Mouse (Mus musculus) midbrain, embryonic 15.5 days (tissue): ENCODE data around the gene Hspb8. TPM values are rescaled to one million over a fixed set of nuclear protein-coding genes. Genes with fewer than 3 reads are reported as not detected.

ENCODE experiments used
- ATAC-seq: fragments of 200-750 bp; cut with Nextera tagmentation; replicated peaks from 2 replicates; pipeline ENCODE4 v1.8.0; 2017; ENCODE audit warnings: moderate TSS enrichment
- H3K27ac ChIP-seq: fragments of 300-500 bp; sonication (generic); 2 replicates; pipeline ENCODE4 v1.5.1; 2015; ENCODE audit warnings: mild to moderate bottlenecking, inconsistent platforms
- H3K27me3 ChIP-seq: fragments of 300-500 bp; sonication (generic); replicated peaks from 2 replicates; pipeline ENCODE4 v1.6.1; 2015; ENCODE audit warnings: inconsistent platforms
- H3K36me3 ChIP-seq: fragments of 300-500 bp; sonication (generic); replicated peaks from 2 replicates; pipeline ENCODE4 v1.6.1; 2015; ENCODE audit warnings: inconsistent platforms
- H3K4me1 ChIP-seq: fragments of 300-500 bp; sonication (generic); 2 replicates; pipeline ENCODE4 v1.6.1; 2015; ENCODE audit warnings: inconsistent platforms
- H3K4me2 ChIP-seq: fragments of 300-500 bp; sonication (generic); 2 replicates; pipeline ENCODE4 v1.6.1; 2015; ENCODE audit warnings: inconsistent platforms, mild to moderate bottlenecking, moderate library complexity
- H3K4me3 ChIP-seq: fragments of 300-500 bp; sonication (generic); 2 replicates; pipeline ENCODE4 v1.5.1; 2015; ENCODE audit warnings: mild to moderate bottlenecking, inconsistent platforms
- H3K9ac ChIP-seq: fragments of 300-500 bp; sonication (generic); 2 replicates; pipeline ENCODE4 v1.6.1; 2015; ENCODE audit warnings: mild to moderate bottlenecking, inconsistent platforms
- H3K9me3 ChIP-seq: fragments of 300-500 bp; sonication (generic); 2 replicates; pipeline ENCODE4 v1.6.1; 2016; ENCODE audit warnings: inconsistent platforms
- WGBS: fragments of 180-500 bp; shearing (Covaris S2); methylation state at CpG from one replicate; pipeline ENCODE4 v1.1.7; 2015; ENCODE audit warnings: mixed read lengths; 5-methylcytosine and 5-hydroxymethylcytosine counted together
- polyA plus RNA-seq: library from polyadenylated mRNA; unstranded; fragments of >200 nt; fragmentation: Nextera tagmentation; extraction: Ambion mirVana; gene quantifications from 2 replicates; pipeline ENCODE4 v1.2.1, GENCODE M21; 2015

Hspb8 gene
- polyA plus RNA-seq = 3.9 and 5.2 TPM in 2 replicates

- Histone ChIP-seq H3K9ac (peak within 1 kb of the TSS; percentile 3; the same call in 1 of the 2 replicates), H3K27me3 (no peaks in the 10 kb centered on the region; the same call in 1 of the 2 replicates), H3K4me2 (peak within 1 kb of the TSS; percentile 47), H3K4me1 (peaks cover 20% of the 10 kb centered on the region), H3K27ac (0 out of 2 replicates have a peak within 1 kb of the TSS, but pooled peaks have one; percentile 23), H3K9me3 (no peaks in the 10 kb centered on the region), H3K36me3 (no peaks in the 10 kb centered on the region), H3K4me3 (no peak within 1 kb of the TSS; the same call in 1 of the 2 replicates)
- WGBS = 1% methylated on average over 20 of the region's 20 CpGs
- ATAC-seq = no peak
Observed at GRCm38 (mm10) chr5:116422699-116423201, at the start of gene Hspb8. Hspb8 (minus strand) TSS chr5:116422864.

- 0 out of 2 replicates have a peak overlapping the region, but pooled peaks have one; percentile 9 for H3K27ac ChIP-seq
- H3K27me3 ChIP-seq = no peaks in the 10 kb centered on the region
- no peak overlapping the region for H3K9ac ChIP-seq
- no peak overlapping the region for H3K4me2 ChIP-seq
- no peak for ATAC-seq
- H3K36me3 ChIP-seq = peaks cover 24% of the 10 kb centered on the region
- H3K9me3 ChIP-seq = peaks cover 18% of the 10 kb centered on the region
- peaks cover 15% of the 10 kb centered on the region; the same call in 1 of the 2 replicates for H3K4me1 ChIP-seq
- 35% methylated on average over 11 of the region's 11 CpGs for WGBS
- H3K4me3 ChIP-seq = no peak overlapping the region
Observed at GRCm38 (mm10) chr5:116461354-116462042, 38.8 kb upstream of the Hspb8 start.

GRCm38 (mm10) chr5:116459970-116460369, 37.3 kb upstream of the Hspb8 start:
- WGBS = 62% methylated on average over 2 of the region's 2 CpGs
- Histone ChIP-seq H3K4me2 (no peak overlapping the region), H3K27ac (no peak overlapping the region), H3K9me3 (peaks cover 6% of the 10 kb centered on the region), H3K4me1 (peaks cover 15% of the 10 kb centered on the region; the same call in 1 of the 2 replicates), H3K9ac (no peak overlapping the region), H3K27me3 (no peaks in the 10 kb centered on the region), H3K36me3 (peaks cover 9% of the 10 kb centered on the region), H3K4me3 (no peak overlapping the region)
- ATAC-seq = no peak

- no peaks in the 10 kb centered on the region for H3K36me3 ChIP-seq
- peaks cover 21% of the 10 kb centered on the region; the same call in 1 of the 2 replicates for H3K4me1 ChIP-seq
- no peak overlapping the region for H3K9ac ChIP-seq
- H3K4me3 ChIP-seq = no peak overlapping the region
- no peak overlapping the region for H3K27ac ChIP-seq
- 77% methylated on average over 7 of the region's 7 CpGs for WGBS
- no peaks in the 10 kb centered on the region for H3K9me3 ChIP-seq
- no peak overlapping the region for H3K4me2 ChIP-seq
- ATAC-seq = no peak
- H3K27me3 ChIP-seq = no peaks in the 10 kb centered on the region
Observed at GRCm38 (mm10) chr5:116457791-116458190, 35.1 kb upstream of the Hspb8 start.

- Histone ChIP-seq H3K27ac (no peak overlapping the region), H3K36me3 (no peaks in the 10 kb centered on the region), H3K27me3 (no peaks in the 10 kb centered on the region), H3K4me1 (peaks cover 21% of the 10 kb centered on the region; the same call in 1 of the 2 replicates), H3K9ac (no peak overlapping the region), H3K4me2 (no peak overlapping the region), H3K9me3 (no peaks in the 10 kb centered on the region), H3K4me3 (no peak overlapping the region)
- WGBS = 32% methylated on average over 10 of the region's 10 CpGs
- no peak for ATAC-seq
Observed at GRCm38 (mm10) chr5:116456796-116457515, 34.3 kb upstream of the Hspb8 start.

- Histone ChIP-seq H3K4me1 (peaks cover 9% of the 10 kb centered on the region; the same call in 1 of the 2 replicates), H3K9ac (no peak overlapping the region), H3K27me3 (no peaks in the 10 kb centered on the region), H3K4me3 (no peak overlapping the region), H3K27ac (no peak overlapping the region), H3K36me3 (0 out of 2 replicates have a peak, but pooled peaks cover 4% of the 10 kb centered on the region), H3K4me2 (peak overlapping the region; percentile 33), H3K9me3 (no peaks in the 10 kb centered on the region)
- WGBS = 5% methylated on average over 27 of the region's 27 CpGs
- no peak for ATAC-seq
Observed at GRCm38 (mm10) chr5:116453401-116453851, 30.8 kb upstream of the Hspb8 start.

GRCm38 (mm10) chr5:116450901-116451300, 28.2 kb upstream of the Hspb8 start:
- H3K4me1 ChIP-seq = peaks cover 11% of the 10 kb centered on the region; the same call in 1 of the 2 replicates
- 91% methylated on average over 8 of the region's 8 CpGs for WGBS
- no peak overlapping the region for H3K4me3 ChIP-seq
- H3K27me3 ChIP-seq = no peaks in the 10 kb centered on the region
- ATAC-seq = no peak
- H3K9me3 ChIP-seq = no peaks in the 10 kb centered on the region
- H3K27ac ChIP-seq = no peak overlapping the region
- H3K36me3 ChIP-seq = 0 out of 2 replicates have a peak, but pooled peaks cover 4% of the 10 kb centered on the region
- no peak overlapping the region for H3K9ac ChIP-seq
- no peak overlapping the region for H3K4me2 ChIP-seq

GRCm38 (mm10) chr5:116449522-116450225, 27.0 kb upstream of the Hspb8 start:
- H3K9ac ChIP-seq = no peak overlapping the region
- H3K27ac ChIP-seq = no peak overlapping the region
- 57% methylated on average over 8 of the region's 8 CpGs for WGBS
- H3K27me3 ChIP-seq = no peaks in the 10 kb centered on the region
- H3K4me3 ChIP-seq = no peak overlapping the region
- H3K36me3 ChIP-seq = 0 out of 2 replicates have a peak, but pooled peaks cover 4% of the 10 kb centered on the region
- no peak overlapping the region for H3K4me2 ChIP-seq
- H3K4me1 ChIP-seq = peaks cover 11% of the 10 kb centered on the region; the same call in 1 of the 2 replicates
- ATAC-seq = no peak
- H3K9me3 ChIP-seq = no peaks in the 10 kb centered on the region

- no peak overlapping the region for H3K4me2 ChIP-seq
- no peak overlapping the region for H3K4me3 ChIP-seq
- no peaks in the 10 kb centered on the region for H3K9me3 ChIP-seq
- WGBS = 9% methylated on average over 11 of the region's 11 CpGs
- peaks cover 10% of the 10 kb centered on the region; the same call in 1 of the 2 replicates for H3K4me1 ChIP-seq
- no peak overlapping the region for H3K27ac ChIP-seq
- H3K36me3 ChIP-seq = 0 out of 2 replicates have a peak, but pooled peaks cover 6% of the 10 kb centered on the region
- H3K9ac ChIP-seq = no peak overlapping the region
- ATAC-seq = no peak
- H3K27me3 ChIP-seq = no peaks in the 10 kb centered on the region
Observed at GRCm38 (mm10) chr5:116448409-116449191, 25.9 kb upstream of the Hspb8 start.

GRCm38 (mm10) chr5:116447821-116448350, 25.2 kb upstream of the Hspb8 start:
- H3K36me3 ChIP-seq = 0 out of 2 replicates have a peak, but pooled peaks cover 6% of the 10 kb centered on the region
- H3K4me1 ChIP-seq = peaks cover 11% of the 10 kb centered on the region
- 52% methylated on average over 11 of the region's 11 CpGs for WGBS

GRCm38 (mm10) chr5:116446552-116446951, 23.9 kb upstream of the Hspb8 start:
- Histone ChIP-seq H3K4me2 (no peak overlapping the region), H3K9ac (no peak overlapping the region), H3K4me3 (no peak overlapping the region), H3K9me3 (no peaks in the 10 kb centered on the region), H3K27me3 (no peaks in the 10 kb centered on the region), H3K27ac (no peak overlapping the region), H3K4me1 (peaks cover 11% of the 10 kb centered on the region), H3K36me3 (0 out of 2 replicates have a peak, but pooled peaks cover 6% of the 10 kb centered on the region)
- WGBS = 53% methylated on average over 23 of the region's 23 CpGs
- ATAC-seq = no peak

More at GRCm38 (mm10) chr5:116447821-116448350, 25.2 kb upstream of the Hspb8 start:
- H3K4me2 ChIP-seq = no peak overlapping the region
- no peaks in the 10 kb centered on the region for H3K27me3 ChIP-seq
- H3K4me3 ChIP-seq = no peak overlapping the region
- H3K9me3 ChIP-seq = no peaks in the 10 kb centered on the region
- H3K27ac ChIP-seq = no peak overlapping the region
- no peak for ATAC-seq
- H3K9ac ChIP-seq = no peak overlapping the region
